Mouse (Mus musculus) CD4-positive, CD25-positive, alpha-beta regulatory T cell, adult 4 months (primary cell): ENCODE data around the gene Atp6v0a4. TPM values are rescaled to one million over a fixed set of nuclear protein-coding genes. Genes with fewer than 3 reads are reported as not detected.

Source experiments
- polyA plus RNA-seq, 2 experiments: library from polyadenylated mRNA; unstranded; fragments of 100-300 nt; shearing (Covaris generic); gene quantifications; one replicate each; pipeline ENCODE4 v1.2.1; 2017

The Atp6v0a4 gene
- polyA plus RNA-seq, 2 experiments from 2014 or later: not detected

Other genes with a start within 250 kb of the Atp6v0a4 start
- gene Svopl, start 77.6 kb downstream of the Atp6v0a4 start, polyA plus RNA-seq: under 1 TPM in 1 of 2 experiments, not detected in 1; 0.24 TPM
- gene Tmem213, start 15.3 kb downstream of the Atp6v0a4 start, polyA plus RNA-seq: not detected
- under 1 TPM in 1 of 2 experiments, not detected in 1; 0.08 TPM for gene D630045J12Rik, start 129.4 kb upstream of the Atp6v0a4 start, polyA plus RNA-seq
- gene Zc3hav1l, start 174.7 kb upstream of the Atp6v0a4 start, polyA plus RNA-seq: under 1 TPM; 0.38 to 0.55 TPM
- 100 to 1,000 TPM; 189 to 215 TPM for gene Zc3hav1, start 230.0 kb upstream of the Atp6v0a4 start, polyA plus RNA-seq